Mouse (Mus musculus) cerebellum, postnatal 14 days (tissue): ENCODE measurements around the gene Cyb5rl.

Experiments used
- DNase-seq, 2 experiments: peaks; one replicate each; pipeline ENCODE4 v3.0.0; 2021; ENCODE audit warnings: mixed read lengths in 2 of 2

Gene Cyb5rl

DNA sequence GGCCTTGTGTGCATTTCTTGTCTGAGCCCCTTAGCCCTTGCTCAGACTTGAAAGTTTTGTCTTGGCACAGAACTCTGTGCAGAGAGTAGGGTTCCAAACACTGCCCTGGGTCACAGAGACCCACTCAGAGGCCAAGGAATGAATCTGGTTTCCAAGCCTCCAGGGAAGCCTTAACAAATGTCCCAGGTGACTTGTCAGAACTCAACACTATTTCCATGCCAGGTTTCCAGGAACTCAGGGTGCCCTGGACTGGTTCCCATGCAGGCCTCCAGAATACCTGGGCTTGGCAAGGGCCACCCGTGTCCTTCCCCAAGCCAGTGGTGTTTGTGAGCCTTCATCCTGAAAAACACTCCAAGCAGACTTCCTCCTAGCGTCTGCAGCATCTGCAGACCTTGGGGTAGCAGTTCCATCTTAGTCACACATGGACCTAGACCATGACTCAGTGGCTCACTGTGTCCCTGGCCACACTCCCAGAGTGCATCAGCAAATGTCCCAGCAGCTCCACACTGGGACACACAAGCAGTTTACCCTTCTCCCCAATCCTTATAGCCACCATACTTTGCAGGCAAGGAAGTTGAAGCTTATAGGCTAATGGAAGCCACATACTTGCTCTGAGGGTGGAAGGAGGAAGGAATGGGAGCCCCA is 51.1 kb downstream of the Cyb5rl start:
- DNase-seq: no peak

DNA sequence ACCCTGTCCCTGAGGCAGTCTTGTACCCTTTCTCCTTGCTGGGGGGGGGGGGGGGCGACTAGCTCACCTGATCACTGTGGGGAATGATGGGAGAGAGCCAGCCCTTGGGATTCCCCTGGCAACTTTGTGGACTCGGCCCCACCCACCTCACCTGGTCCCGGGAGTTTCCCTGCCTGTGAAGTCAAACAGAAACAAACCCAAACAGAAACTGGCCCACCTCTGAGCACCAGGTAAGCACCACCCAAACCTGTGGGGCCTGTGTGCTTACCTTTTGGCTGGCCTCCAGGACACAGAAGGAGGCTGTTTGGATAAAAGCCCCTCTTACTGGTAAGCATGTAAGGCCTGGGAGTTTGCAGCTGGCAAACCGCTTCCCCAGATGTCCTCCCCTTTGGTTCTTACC is 52.3 kb downstream of the Cyb5rl start:
- no peak for DNase-seq

DNA sequence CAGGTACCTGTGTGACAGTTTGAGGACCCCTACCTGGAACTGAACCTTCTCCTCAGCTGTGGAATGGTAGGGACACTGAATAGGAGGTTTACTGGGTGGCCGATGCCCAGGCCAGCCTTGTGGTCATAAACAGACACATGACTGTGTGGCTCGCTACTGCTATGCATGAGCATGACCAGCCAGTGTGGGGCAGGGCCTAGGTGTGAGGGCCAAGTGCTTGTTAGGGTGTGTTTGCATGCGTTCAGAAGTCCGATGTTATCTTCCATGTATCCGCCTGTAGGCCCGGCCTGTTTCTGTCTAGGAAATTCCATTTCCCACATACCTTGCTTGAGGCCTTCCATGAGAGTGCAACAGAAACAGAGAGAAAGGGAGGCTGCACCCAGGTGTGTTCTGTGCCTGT is 53.9 kb downstream of the Cyb5rl start:
- DNase-seq: no peak

DNA sequence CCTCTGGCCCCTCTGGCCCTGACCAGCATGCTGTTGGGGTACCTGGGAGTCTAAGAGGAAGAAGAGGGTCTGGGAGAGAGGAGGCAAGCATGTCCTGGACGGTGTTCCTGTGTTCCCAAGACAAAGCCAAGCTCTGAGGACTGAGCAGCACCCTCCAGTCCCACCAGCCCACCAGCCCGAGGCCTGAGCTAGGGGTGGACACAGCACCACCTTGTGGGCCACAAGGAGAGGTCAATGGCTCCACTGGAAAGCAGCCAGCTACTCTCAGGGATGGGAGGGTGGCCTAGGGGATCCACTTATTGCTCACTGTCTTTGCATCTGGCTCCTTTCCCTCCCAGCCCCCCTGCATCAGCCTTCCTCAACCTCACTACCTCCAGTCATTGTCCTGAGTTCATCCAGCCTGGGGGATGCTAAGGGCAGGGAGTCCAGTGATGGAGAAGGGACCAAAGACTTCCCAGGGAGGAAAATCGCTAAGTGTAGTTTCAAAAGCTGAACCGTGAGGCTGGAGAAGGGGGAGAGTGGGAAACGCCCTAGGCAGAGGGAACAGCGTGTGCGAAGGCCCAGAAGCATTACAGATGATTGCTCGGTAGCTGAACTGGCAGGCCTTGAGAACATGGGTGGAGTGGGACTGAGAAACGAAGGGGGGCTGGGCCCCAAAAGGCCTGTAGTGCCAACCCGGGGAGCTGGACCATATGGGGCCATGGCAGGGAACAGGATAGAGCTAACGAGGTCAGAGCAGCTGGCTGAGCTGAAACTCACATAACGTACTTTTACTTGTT is 54.6 kb downstream of the Cyb5rl start:
- DNase-seq: peak; percentile 65 to 88

DNA sequence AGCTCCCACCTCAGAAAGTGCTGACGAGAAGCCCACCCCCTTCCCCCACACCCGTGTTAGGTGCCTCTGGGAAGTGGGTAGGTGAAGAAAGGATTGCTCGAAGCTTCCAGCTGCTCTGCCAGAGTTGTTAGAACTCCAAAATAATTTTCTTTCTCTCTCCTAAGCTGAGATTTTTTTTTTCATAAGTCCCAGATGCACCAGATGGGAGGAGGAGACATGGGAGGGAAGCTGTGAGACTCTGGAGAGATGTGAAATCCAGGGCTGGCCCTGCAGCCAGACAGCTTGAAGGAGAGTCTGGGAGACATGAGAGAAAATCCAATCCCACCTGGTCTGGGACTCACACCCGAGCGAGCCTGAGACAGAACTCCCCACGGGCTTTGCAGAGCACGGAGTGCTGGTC is 57.6 kb downstream of the Cyb5rl start:
- DNase-seq: no peak

DNA sequence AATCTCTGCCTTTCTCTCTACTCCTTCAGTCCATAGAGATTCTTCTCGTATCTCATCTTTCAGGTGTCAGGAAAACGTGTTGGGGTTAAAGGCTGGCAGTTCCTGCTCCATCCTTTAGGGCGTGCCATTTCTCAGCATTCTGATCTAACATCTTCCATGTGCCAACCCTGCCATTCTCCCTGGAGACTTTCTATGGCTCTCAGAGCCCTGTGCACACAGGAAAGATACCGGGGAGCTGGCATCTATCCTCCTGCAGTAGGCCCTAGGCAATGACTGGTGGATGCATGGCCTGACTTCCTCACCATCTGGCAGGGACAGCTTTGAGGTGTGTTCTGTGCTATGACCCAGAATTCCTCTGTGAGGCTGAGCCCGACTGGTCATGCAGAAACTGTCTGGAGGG is 58.3 kb downstream of the Cyb5rl start:
- DNase-seq: peak; percentile 50 to 59

DNA sequence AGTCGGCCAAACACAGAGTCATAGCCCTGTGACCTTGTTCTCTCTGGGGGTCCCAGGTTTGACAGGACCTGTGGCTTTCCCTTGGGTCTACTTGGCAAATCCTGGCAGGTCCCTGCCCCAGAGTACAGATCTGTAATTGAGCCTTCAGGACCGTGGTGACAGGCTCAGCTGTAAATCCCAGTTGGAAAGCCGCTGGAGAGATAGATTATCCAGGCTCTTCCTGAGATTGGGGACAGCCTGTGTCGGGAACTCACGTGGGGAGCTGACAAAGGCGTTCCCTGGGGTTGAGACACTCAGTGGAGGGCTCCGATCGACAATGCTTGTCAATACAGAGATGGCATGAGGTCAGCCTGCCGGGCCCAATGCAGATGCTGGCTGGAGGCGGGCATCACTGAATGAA is 59.6 kb downstream of the Cyb5rl start:
- no peak for DNase-seq

DNA sequence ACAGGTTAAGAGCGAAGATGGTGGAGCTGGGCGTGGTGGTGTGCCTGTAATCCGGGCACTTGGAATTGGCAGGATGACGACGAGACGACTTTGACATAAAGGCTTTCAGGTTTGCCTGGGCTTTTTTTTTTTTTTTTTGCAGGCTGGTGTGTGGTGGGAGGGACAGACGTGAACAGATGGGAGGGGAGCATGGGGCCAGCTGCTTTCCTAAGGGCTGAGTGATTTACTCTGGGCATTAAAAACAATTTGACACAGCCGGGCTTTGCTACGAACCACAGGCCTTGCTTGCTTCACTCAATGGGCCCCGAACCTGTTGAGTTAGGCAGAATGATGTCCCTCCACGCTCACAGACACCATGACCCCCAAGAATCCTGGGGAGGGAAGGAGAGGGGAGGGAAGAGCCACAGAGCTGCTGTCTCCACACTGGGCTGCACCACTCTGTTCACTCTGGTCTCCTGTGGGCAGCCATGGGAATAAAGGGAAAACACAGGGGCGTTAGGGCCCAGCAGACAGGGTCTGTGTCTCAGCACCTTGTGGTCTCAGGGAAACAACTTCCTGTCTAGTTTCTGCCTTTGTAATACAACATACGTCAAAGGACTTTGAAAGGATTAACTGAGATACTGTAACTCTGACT is 60.2 kb downstream of the Cyb5rl start:
- no peak for DNase-seq

DNA sequence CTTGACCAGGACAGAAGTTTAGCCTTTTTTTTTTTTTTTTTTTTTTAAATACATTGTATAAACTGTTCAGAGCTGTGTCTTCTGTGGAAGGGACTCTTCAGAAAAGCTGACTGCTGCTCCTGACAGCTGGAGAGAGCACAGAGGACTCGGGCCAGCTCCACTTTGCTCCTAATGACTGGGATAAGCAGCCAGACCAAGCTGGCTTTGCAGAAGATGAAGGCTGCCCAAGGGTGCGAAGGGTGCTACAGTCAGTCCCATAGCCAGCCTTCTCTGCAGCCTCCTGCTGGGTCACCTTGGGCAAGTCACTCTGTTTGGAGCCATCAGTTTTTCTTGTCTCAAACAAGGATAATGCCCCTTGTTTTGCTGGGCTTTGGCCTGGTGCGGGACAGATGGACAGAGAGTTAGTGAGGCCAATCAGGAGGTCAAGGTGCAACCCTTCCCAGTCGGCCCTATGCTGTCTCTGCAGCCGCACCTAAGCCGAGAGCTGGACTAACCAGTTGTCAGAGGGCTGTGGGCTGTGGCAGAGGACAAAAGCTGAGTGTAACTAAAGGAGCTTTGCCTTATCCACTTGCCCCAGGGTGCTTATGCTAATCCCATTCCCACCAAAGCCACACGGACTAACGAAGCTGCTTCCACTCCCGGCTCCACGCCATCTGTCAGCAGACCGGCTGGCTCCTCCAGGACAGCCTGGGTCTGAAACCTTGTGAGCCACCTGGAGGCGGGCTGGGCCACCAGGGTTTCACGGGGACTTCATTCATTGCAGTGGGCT is 61.3 kb downstream of the Cyb5rl start:
- DNase-seq: peak; percentile 72

DNA sequence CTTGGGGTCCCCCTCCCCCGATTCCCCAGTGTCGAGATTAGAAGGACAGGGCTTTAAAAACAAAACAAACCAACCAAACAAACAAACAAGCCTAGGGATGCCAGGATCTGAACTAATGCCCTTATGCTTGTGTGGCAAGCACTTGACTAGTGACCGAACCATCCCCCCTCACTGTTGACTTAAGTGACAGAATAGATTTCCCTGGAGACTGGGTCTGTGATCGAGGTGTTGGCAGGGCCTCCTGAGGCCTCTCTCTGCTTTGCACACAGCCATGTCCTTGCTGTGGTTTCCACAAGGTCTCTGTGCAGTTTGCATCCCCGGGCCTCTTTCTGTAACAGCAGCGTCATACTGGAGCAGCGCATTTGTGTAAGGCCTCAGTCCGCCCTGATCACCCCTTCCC is 62.6 kb downstream of the Cyb5rl start:
- DNase-seq: no peak

DNA sequence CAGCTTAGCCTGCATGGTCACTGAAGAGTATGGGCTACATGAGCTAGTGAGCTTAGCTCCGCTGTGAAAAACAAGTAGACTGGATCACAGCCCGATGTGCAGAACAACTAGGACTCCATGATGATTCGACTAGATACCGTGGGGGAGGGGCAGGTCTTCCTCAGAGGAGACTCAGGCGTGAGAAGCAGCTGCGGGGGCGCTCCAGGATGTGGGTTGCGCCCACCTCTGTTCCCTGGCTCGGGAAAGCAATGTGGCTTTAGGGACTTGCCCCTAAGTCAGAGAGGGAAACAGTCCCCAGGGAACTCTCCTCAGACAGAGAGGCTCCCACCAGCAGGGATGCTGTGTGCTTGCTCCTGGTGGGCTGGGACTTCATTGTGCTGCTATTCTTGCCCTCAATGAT is 63.7 kb downstream of the Cyb5rl start:
- peak in 1 of 2 experiments; percentile 39 for DNase-seq

DNA sequence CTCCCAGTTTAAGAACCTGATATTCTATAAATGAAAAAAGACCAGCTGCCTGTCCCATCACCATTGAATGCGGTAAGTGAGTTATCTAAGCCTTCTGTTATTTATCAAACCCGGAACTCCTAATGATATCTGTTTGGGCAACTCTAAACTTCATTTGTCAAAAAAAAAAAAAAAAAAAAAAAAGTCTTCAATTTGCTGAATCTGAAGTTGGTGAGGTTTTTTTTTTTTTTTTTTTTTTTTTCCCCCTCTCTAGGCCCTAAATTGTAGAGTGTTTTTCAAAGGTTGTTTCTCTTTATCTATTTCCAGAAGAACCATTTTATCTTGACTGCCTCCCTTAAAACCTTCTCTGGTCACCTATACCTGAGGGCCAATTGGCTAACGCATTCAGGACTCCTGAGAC is 68.1 kb downstream of the Cyb5rl start:
- DNase-seq: no peak

DNA sequence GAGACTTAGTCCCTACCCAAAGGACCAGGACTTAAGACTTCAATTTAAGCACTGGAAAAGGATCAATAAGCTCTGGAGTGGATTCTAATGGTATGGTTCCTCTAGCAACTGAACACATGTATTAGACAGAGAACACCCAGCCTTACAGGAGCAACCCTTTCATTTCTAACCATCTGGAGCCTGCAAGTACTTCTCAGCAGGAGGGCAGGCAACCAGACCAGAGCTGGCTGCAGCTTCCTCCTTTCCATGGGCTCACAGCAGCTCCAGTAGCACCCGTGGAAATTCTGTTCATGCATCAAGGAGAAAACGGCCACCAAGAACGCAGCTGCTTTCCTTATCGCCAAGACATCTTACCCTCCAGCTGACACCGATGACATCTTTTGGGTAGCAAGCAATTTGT is 68.9 kb downstream of the Cyb5rl start:
- DNase-seq: no peak

DNA sequence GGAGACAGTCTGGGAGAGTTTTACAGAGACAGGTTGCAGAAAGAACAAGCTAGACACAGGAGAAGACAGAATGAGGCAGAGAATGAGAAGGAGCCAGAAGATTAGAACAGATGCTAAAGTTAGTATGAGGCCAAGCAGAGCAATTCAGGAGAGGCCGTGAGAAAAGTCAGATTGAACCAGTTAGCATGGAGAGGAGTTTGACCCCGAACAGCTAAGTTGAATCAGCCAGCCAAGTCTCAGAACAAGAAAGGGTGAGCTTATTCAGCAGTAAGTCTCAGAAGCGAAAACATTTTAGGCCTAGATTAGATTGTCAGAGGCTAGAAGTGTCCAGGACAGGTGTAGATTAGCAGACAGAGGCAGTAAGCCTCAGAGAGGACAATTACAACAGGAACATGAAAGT is 69.7 kb downstream of the Cyb5rl start:
- DNase-seq: no peak
